In the genomic region with DNA sequence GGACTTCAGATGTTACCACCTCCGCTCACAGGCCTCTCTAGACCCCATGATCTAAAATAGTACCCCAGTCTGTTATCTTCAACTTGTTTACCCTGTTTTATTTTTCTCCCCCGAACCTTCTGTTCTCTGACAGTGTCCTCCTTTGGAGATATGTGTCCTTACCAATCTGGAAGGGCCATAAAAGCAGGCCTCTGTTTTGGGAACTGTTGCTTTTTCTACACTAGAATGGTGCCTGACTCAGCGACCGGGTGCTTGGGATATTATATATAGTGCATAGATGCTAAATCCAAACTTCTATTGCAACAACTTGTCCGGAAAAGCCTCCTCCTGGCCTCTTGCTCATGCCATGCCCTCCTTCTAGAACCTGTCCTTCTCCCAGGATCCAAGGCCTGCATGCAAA, we compare ENCODE assay signal across 10 mouse cellular contexts. TPM values are rescaled to one million over a fixed set of nuclear protein-coding genes. Genes with fewer than 3 reads are reported as not detected.
DNase-seq lines count a peak whose midpoint lies in the region; ATAC-seq lines count a peak whose summit lies in the region.
"Had no signal": no experiment of that assay in that cellular context is flagged by ENCODE, and none has a peak within 500 bp of the region (broad histone marks: within the 10 kb centered on the region; RNA-seq: fewer than 3 reads in every experiment).

No protein-coding gene starts in this region.

- H3K27ac ChIP-seq in heart, embryonic 15.5 days = peak overlapping the region; percentile 25
- H3K27ac ChIP-seq in lung, embryonic 16.5 days (ENCODE audit: low read length) = peak overlapping the region; percentile 58
- peak overlapping the region; percentile 54; the same call in 1 of the 2 replicates for H3K27ac ChIP-seq in intestine, embryonic 14.5 days (ENCODE audit: low read depth)
- H3K27ac ChIP-seq in neural tube, embryonic 13.5 days (replicated peaks) = no peak overlapping the region

- ATAC-seq in heart, embryonic 15.5 days (replicated peaks; ENCODE audit: insufficient number of reproducible peaks, insufficient read depth, low FRiP score, low read depth) = no peak
- no peak for ATAC-seq in lung, embryonic 16.5 days (ENCODE audit: low read depth)
- ATAC-seq in intestine, embryonic 14.5 days (replicated peaks; ENCODE audit: low FRiP score, low TSS enrichment, low read depth) = no peak
- no peak for ATAC-seq in neural tube, embryonic 13.5 days (ENCODE audit: low read depth)

- peak overlapping the region; percentile 90 for H3K4me2 ChIP-seq in heart, embryonic 15.5 days
- H3K4me2 ChIP-seq in lung, embryonic 16.5 days (ENCODE audit: low read depth, low read length) = peak overlapping the region; percentile 96
- H3K4me2 ChIP-seq in intestine, embryonic 14.5 days (ENCODE audit: low read length) = peak overlapping the region; percentile 94
- peak overlapping the region; percentile 77; the same call in 1 of the 2 replicates for H3K4me2 ChIP-seq in neural tube, embryonic 13.5 days

- no peak for DNase-seq in heart, adult 18-20 months
- no peak for DNase-seq in lung, postnatal 10 days
- DNase-seq in intestine, embryonic 14.5 days (ENCODE audit: low spot score) = no peak
- DNase-seq in adrenal gland, postnatal 36 days = no peak
- DNase-seq in testis, postnatal 14 days (ENCODE audit: low spot score) = no peak
- DNase-seq: gastrocnemius, postnatal 36 days; spleen, adult 18-20 months had no signal

- H3K4me3 ChIP-seq in heart, embryonic 15.5 days = peak overlapping the region; percentile 75
- peak overlapping the region; percentile 86 for H3K4me3 ChIP-seq in lung, embryonic 16.5 days (ENCODE audit: low read length)
- peak overlapping the region; percentile 81; the same call in 1 of the 2 replicates for H3K4me3 ChIP-seq in intestine, embryonic 14.5 days (ENCODE audit: low read depth, low read length)
- no peak overlapping the region for H3K4me3 ChIP-seq in neural tube, embryonic 13.5 days

- peaks cover 95% of the 10 kb centered on the region for H3K4me1 ChIP-seq in heart, embryonic 15.5 days (replicated peaks)
- H3K4me1 ChIP-seq in lung, embryonic 16.5 days (replicated peaks; ENCODE audit: control insufficient read depth, insufficient read depth, low read length) = peaks cover 96% of the 10 kb centered on the region
- peaks cover 77% of the 10 kb centered on the region for H3K4me1 ChIP-seq in intestine, embryonic 14.5 days (replicated peaks; ENCODE audit: control insufficient read depth, insufficient read depth, low read length)
- peaks cover 77% of the 10 kb centered on the region for H3K4me1 ChIP-seq in neural tube, embryonic 13.5 days (replicated peaks)

- H3K9ac ChIP-seq in heart, embryonic 15.5 days = peak overlapping the region; percentile 19; the same call in 1 of the 2 replicates
- H3K9ac ChIP-seq in lung, embryonic 16.5 days (ENCODE audit: low read length) = peak overlapping the region; percentile 98
- H3K9ac ChIP-seq in intestine, embryonic 14.5 days (ENCODE audit: low read length) = no peak overlapping the region
- peak overlapping the region; percentile 18; the same call in 1 of the 2 replicates for H3K9ac ChIP-seq in neural tube, embryonic 13.5 days

- WGBS in heart, embryonic 15.5 days = 70% methylated on average over 5 of the region's 5 CpGs
- 55% methylated on average over 5 of the region's 5 CpGs for WGBS in lung, embryonic 16.5 days
- WGBS in intestine, embryonic 14.5 days = 66% methylated on average over 5 of the region's 5 CpGs
- WGBS in neural tube, embryonic 13.5 days = 88% methylated on average over 5 of the region's 5 CpGs

- H3K36me3 ChIP-seq in heart, embryonic 15.5 days = 0 out of 2 replicates have a peak, but pooled peaks cover 3% of the 10 kb centered on the region
- peaks cover 17% of the 10 kb centered on the region for H3K36me3 ChIP-seq in lung, embryonic 16.5 days (ENCODE audit: control insufficient read depth, insufficient read depth, low read length)
- H3K36me3 ChIP-seq in intestine, embryonic 14.5 days (ENCODE audit: control insufficient read depth, insufficient read depth, low read length) = peaks cover 52% of the 10 kb centered on the region
- H3K36me3 ChIP-seq in neural tube, embryonic 13.5 days = no peaks in the 10 kb centered on the region

- no peaks in the 10 kb centered on the region for H3K27me3 ChIP-seq in heart, embryonic 15.5 days
- H3K27me3 ChIP-seq in lung, embryonic 16.5 days (ENCODE audit: control insufficient read depth, insufficient read depth, low read depth, low read length) = no peaks in the 10 kb centered on the region
- no peaks in the 10 kb centered on the region for H3K27me3 ChIP-seq in intestine, embryonic 14.5 days (replicated peaks; ENCODE audit: control insufficient read depth, insufficient read depth, low read length)
- peaks cover 2% of the 10 kb centered on the region; the same call in 1 of the 2 replicates for H3K27me3 ChIP-seq in neural tube, embryonic 13.5 days

- no peaks in the 10 kb centered on the region for H3K9me3 ChIP-seq in heart, embryonic 15.5 days (replicated peaks)
- no peaks in the 10 kb centered on the region for H3K9me3 ChIP-seq in lung, embryonic 16.5 days (ENCODE audit: control insufficient read depth, low read length)
- no peaks in the 10 kb centered on the region for H3K9me3 ChIP-seq in intestine, embryonic 14.5 days (ENCODE audit: control insufficient read depth, low read length)
- no peaks in the 10 kb centered on the region for H3K9me3 ChIP-seq in neural tube, embryonic 13.5 days

RNA-seq across cellular contexts. Expression of a gene that starts 7.7 kb away (rescaled TPM):
- polyA plus RNA-seq in heart, embryonic 15.5 days (2015; fragmentation: Nextera tagmentation; extraction: Ambion mirVana) = 4.1 and 6.6 TPM in 2 replicates
- 10 to 100 TPM; 23.6 to 24.8 TPM for total RNA-seq in heart, adult 18-20 months (2021)
- polyA plus RNA-seq in lung, embryonic 16.5 days (2015; fragmentation: Nextera tagmentation; extraction: Ambion mirVana) = 10.6 and 11.8 TPM in 2 replicates
- 12.9 and 14.2 TPM in 2 replicates for polyA plus RNA-seq in intestine, embryonic 14.5 days (2014; fragmentation: Nextera tagmentation; extraction: Ambion mirVana)
- polyA plus RNA-seq in neural tube, embryonic 13.5 days (2015; fragmentation: Nextera tagmentation; extraction: Ambion mirVana) = 6.7 and 7.0 TPM in 2 replicates
- total RNA-seq in adrenal gland, postnatal 36 days (2021) = 10 to 100 TPM; 63.3 to 69.0 TPM

RNA-seq across cellular contexts. Expression of a gene that starts 50.2 kb away (rescaled TPM):
- 3.8 and 6.8 TPM in 2 replicates for polyA plus RNA-seq in heart, embryonic 15.5 days (2015; fragmentation: Nextera tagmentation; extraction: Ambion mirVana)
- total RNA-seq in heart, adult 18-20 months (2021) = 1 to 10 TPM; 3.2 TPM
- polyA plus RNA-seq in lung, embryonic 16.5 days (2015; fragmentation: Nextera tagmentation; extraction: Ambion mirVana) = 9.1 and 10.1 TPM in 2 replicates
- 11.1 and 11.9 TPM in 2 replicates for polyA plus RNA-seq in intestine, embryonic 14.5 days (2014; fragmentation: Nextera tagmentation; extraction: Ambion mirVana)
- 3.6 and 3.9 TPM in 2 replicates for polyA plus RNA-seq in neural tube, embryonic 13.5 days (2015; fragmentation: Nextera tagmentation; extraction: Ambion mirVana)
- 1 to 10 TPM; 3.8 to 6.7 TPM for total RNA-seq in adrenal gland, postnatal 36 days (2021)
